Mouse (Mus musculus): ENCODE results near the gene Jkamp. TPM values are rescaled to one million over a fixed set of nuclear protein-coding genes. Genes with fewer than 3 reads are reported as not detected.

Gene Jkamp
- polyA plus RNA-seq, 1 experiment from 2014 or later, result 81.7 TPM

DNA sequence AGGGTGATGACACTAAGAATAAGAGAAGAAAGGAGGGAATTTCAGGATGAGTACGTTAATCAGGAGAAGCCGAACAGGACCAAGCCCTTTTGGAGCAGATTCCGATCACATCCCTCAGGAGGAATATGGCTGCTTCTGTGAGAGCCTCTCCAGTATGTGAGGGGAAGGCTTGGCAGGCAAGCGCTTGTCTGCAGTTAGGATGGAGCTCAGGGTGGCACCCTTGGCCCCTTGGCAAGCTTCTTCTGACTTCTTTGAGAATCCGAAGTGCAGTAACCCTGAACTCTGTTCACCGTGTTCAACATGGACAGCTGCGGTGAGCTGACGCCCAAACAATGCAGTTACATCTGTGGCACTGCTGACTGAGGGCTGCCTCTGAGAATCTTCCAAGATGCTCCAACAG lies 11.6 kb downstream of the Jkamp start:
- Histone ChIP-seq H3K27ac (no peak overlapping the region), H3K36me3 (replicated peaks) (peaks cover 74% of the 10 kb centered on the region), H3K4me3 (replicated peaks) (no peak overlapping the region), H3K9ac (no peak overlapping the region), H3K27me3 (no peaks in the 10 kb centered on the region), H3K4me1 (no peaks in the 10 kb centered on the region), H3K4me2 (no peak overlapping the region), H3K9me3 (no peaks in the 10 kb centered on the region)
- no peak for ATAC-seq (ENCODE audit: low FRiP score)
- 96% methylated on average over 8 of the region's 8 CpGs for WGBS

DNA sequence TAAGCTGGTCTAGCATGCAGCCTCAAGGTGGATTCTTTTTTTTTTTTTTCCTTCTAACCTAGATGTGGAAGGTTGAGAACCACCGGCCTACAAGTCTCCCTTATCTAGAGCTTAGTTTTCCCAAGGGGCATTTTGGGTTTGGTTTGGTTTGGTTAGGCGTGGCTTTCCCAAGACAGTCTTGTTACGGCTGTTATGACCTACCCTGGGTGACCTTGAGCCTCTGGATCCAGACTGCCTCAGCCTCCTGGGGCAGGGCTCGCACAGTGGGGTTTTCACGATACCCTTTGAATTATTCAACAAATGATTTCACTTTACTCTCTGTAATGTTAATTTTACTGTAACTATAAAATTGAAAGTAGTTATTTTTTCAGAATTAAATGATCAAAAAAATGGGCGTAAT lies 17.4 kb downstream of the Jkamp start:
- H3K4me3 ChIP-seq (replicated peaks), result no peak overlapping the region
- no peak for ATAC-seq (ENCODE audit: low FRiP score)
- no peak overlapping the region for H3K27ac ChIP-seq
- peaks cover 22% of the 10 kb centered on the region for H3K36me3 ChIP-seq (replicated peaks)
- no peak overlapping the region for H3K9ac ChIP-seq
- H3K4me1 ChIP-seq, result no peaks in the 10 kb centered on the region
- 88% methylated on average over 6 of the region's 6 CpGs for WGBS
- 0 out of 2 replicates have a peak, but pooled peaks cover 3% of the 10 kb centered on the region for H3K27me3 ChIP-seq
- H3K9me3 ChIP-seq, result no peaks in the 10 kb centered on the region
- H3K4me2 ChIP-seq, result no peak overlapping the region

GRCm38 (mm10) chr12:72104027-72104426 lies 18.6 kb downstream of the Jkamp start:
- no peak overlapping the region for H3K9ac ChIP-seq
- H3K27me3 ChIP-seq, result 0 out of 2 replicates have a peak, but pooled peaks cover 3% of the 10 kb centered on the region
- no peak for ATAC-seq (ENCODE audit: low FRiP score)
- H3K4me1 ChIP-seq, result no peaks in the 10 kb centered on the region
- H3K4me2 ChIP-seq, result no peak overlapping the region
- H3K27ac ChIP-seq, result no peak overlapping the region
- H3K9me3 ChIP-seq, result no peaks in the 10 kb centered on the region
- H3K36me3 ChIP-seq (replicated peaks), result peaks cover 16% of the 10 kb centered on the region
- no peak overlapping the region for H3K4me3 ChIP-seq (replicated peaks)
- 88% methylated on average over 5 of the region's 5 CpGs for WGBS

- Histone ChIP-seq H3K27me3 (0 out of 2 replicates have a peak, but pooled peaks cover 3% of the 10 kb centered on the region), H3K4me1 (no peaks in the 10 kb centered on the region), H3K9me3 (no peaks in the 10 kb centered on the region), H3K36me3 (replicated peaks) (peaks cover 11% of the 10 kb centered on the region), H3K9ac (no peak overlapping the region), H3K27ac (no peak overlapping the region), H3K4me3 (replicated peaks) (no peak overlapping the region), H3K4me2 (no peak overlapping the region)
- peak; percentile 65; the same call in 1 of the 2 replicates for ATAC-seq (ENCODE audit: low FRiP score)
- 37% methylated on average over 14 of the region's 14 CpGs for WGBS
Observed at GRCm38 (mm10) chr12:72104525-72105281, 19.3 kb downstream of the Jkamp start.

DNA sequence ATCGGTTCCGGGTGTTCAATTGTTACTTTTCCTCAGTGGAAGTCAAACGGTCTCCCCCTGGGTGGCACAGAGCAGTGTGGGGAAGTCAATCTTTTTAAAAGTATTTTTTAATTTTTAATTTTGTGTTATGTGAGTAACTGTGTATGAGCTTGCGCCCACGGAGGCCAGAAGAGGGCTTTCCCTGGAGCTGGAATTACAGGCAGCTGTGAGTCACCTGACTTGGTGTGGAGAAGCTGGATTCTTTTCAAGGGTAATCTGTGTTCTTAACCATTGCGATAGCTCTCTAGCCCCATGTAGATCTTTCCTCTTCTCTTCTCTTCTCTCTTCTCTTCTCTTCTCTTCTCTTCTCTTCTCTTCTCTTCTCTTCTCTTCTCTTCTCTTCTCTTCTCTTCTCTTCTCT lies 29.7 kb downstream of the Jkamp start:
- H3K4me2 ChIP-seq, result no peak overlapping the region
- ATAC-seq (ENCODE audit: low FRiP score), result no peak
- 81% methylated on average over 6 of the region's 6 CpGs for WGBS
- no peak overlapping the region for H3K27ac ChIP-seq
- H3K4me1 ChIP-seq, result no peaks in the 10 kb centered on the region
- H3K9me3 ChIP-seq, result no peaks in the 10 kb centered on the region
- no peaks in the 10 kb centered on the region for H3K27me3 ChIP-seq
- no peak overlapping the region for H3K9ac ChIP-seq
- no peaks in the 10 kb centered on the region for H3K36me3 ChIP-seq (replicated peaks)
- H3K4me3 ChIP-seq (replicated peaks), result no peak overlapping the region

- H3K4me2 ChIP-seq, result no peak overlapping the region
- H3K36me3 ChIP-seq (replicated peaks), result no peaks in the 10 kb centered on the region
- no peak overlapping the region for H3K9ac ChIP-seq
- ATAC-seq (ENCODE audit: low FRiP score), result no peak
- no peak overlapping the region for H3K27ac ChIP-seq
- H3K4me3 ChIP-seq (replicated peaks), result no peak overlapping the region
- WGBS, result 87% methylated on average over 22 of the region's 23 CpGs
- H3K4me1 ChIP-seq, result no peaks in the 10 kb centered on the region
- no peaks in the 10 kb centered on the region for H3K27me3 ChIP-seq
- no peaks in the 10 kb centered on the region for H3K9me3 ChIP-seq
Observed at GRCm38 (mm10) chr12:72115686-72116345, 30.4 kb downstream of the Jkamp start.

GRCm38 (mm10) chr12:72129203-72129602 lies 43.8 kb downstream of the Jkamp start:
- Histone ChIP-seq H3K4me1 (no peaks in the 10 kb centered on the region), H3K27me3 (no peaks in the 10 kb centered on the region), H3K27ac (no peak overlapping the region), H3K36me3 (replicated peaks) (no peaks in the 10 kb centered on the region), H3K4me3 (replicated peaks) (no peak overlapping the region), H3K9me3 (no peaks in the 10 kb centered on the region), H3K9ac (no peak overlapping the region), H3K4me2 (no peak overlapping the region)
- 89% methylated on average over 10 of the region's 10 CpGs for WGBS
- ATAC-seq (ENCODE audit: low FRiP score), result no peak

- Histone ChIP-seq H3K27ac (no peak overlapping the region), H3K4me1 (no peaks in the 10 kb centered on the region; the same call in 1 of the 2 replicates), H3K36me3 (replicated peaks) (no peaks in the 10 kb centered on the region), H3K9ac (no peak overlapping the region), H3K4me2 (no peak overlapping the region), H3K9me3 (no peaks in the 10 kb centered on the region), H3K4me3 (replicated peaks) (no peak overlapping the region), H3K27me3 (no peaks in the 10 kb centered on the region)
- ATAC-seq (ENCODE audit: low FRiP score), result no peak
- WGBS, result 74% methylated on average over 4 of the region's 4 CpGs
Observed at GRCm38 (mm10) chr12:72150786-72151185, 65.4 kb downstream of the Jkamp start.

Small RNA genes within 50 kb of the gene (microRNA-seq; reads per million reads assigned to microRNA genes)
- gene Gm24466, result not detected

Other genes with a start within 250 kb of the Jkamp start
- 1.1 and 1.4 TPM in 2 replicates for gene Gpr135, start 14.5 kb upstream of the Jkamp start, polyA plus RNA-seq (2016; fragmentation: Nextera tagmentation; extraction: Ambion mirVana)
- 7.0 and 8.5 TPM in 2 replicates for gene L3hypdh, start 150 bp upstream of the Jkamp start, polyA plus RNA-seq (2016; fragmentation: Nextera tagmentation; extraction: Ambion mirVana)
- gene Ccdc175, start 99.4 kb downstream of the Jkamp start, polyA plus RNA-seq (2016; fragmentation: Nextera tagmentation; extraction: Ambion mirVana), result 0.09 TPM in 1 of 2 replicates, not detected in the other

Measured in forebrain, embryonic 12.5 days (tissue).